Mouse (Mus musculus) cortical plate, adult 2 months (tissue): ENCODE measurements at regions not wholly inside any gene's neighbourhood (a gene's known extent, or its start where the extent isn't known, plus 50 kb on each side); places are given as distances from the start of the nearest gene placed in this dataset.

Source experiments
- H3K27ac ChIP-seq: fragments of 200-500 bp; 2 replicates; pipeline ENCODE4 v1.5.1; 2012; ENCODE audit warnings: low read length, control low read depth, inconsistent platforms; ENCODE audit not compliant: insufficient read depth
- H3K4me1 ChIP-seq: fragments of 200-500 bp; 2 replicates; pipeline ENCODE4 v1.6.1; 2011; ENCODE audit warnings: low read length; ENCODE audit not compliant: control insufficient read depth, insufficient read depth
- H3K4me3 ChIP-seq: fragments of 200-500 bp; 2 replicates; pipeline ENCODE4 v1.5.1; 2011; ENCODE audit warnings: mild to moderate bottlenecking, low read length, control low read depth; ENCODE audit not compliant: insufficient read depth
- CTCF ChIP-seq: fragments of 200-500 bp; IDR thresholded peaks from 2 replicates; pipeline ENCODE4 v1.5.1; 2011; ENCODE audit warnings: mild to moderate bottlenecking, control low read depth, low read length; ENCODE audit not compliant: insufficient read depth; ENCODE audit errors: extremely low read depth
- POLR2A ChIP-seq: fragments of 200-500 bp; IDR thresholded peaks from 2 replicates; pipeline ENCODE4 v1.6.1; 2011; ENCODE audit warnings: mild to moderate bottlenecking, low read length, control low read depth; ENCODE audit not compliant: insufficient read depth; ENCODE audit errors: extremely low read depth

- no peaks in the 10 kb centered on the region for H3K4me1 ChIP-seq
- no peak overlapping the region for H3K27ac ChIP-seq
- H3K4me3 ChIP-seq = no peak overlapping the region
- no peak for TF ChIP-seq POLR2A
- TF ChIP-seq CTCF = no peak
Observed at GRCm38 (mm10) chr6:100030010-100030409, 257.3 kb downstream of the Rybp start.

- H3K27ac ChIP-seq = no peak overlapping the region
- no peaks in the 10 kb centered on the region for H3K4me1 ChIP-seq
- TF ChIP-seq POLR2A = no peak
- no peak for TF ChIP-seq CTCF
- H3K4me3 ChIP-seq = no peak overlapping the region
Observed at GRCm38 (mm10) chr6:100027524-100027923, 259.8 kb downstream of the Rybp start.

GRCm38 (mm10) chr6:100025531-100025951 lies 261.7 kb downstream of the Rybp start:
- no peak overlapping the region for H3K27ac ChIP-seq
- no peak overlapping the region for H3K4me3 ChIP-seq
- no peaks in the 10 kb centered on the region for H3K4me1 ChIP-seq
- no peak for TF ChIP-seq POLR2A
- no peak for TF ChIP-seq CTCF

- Histone ChIP-seq H3K27ac (no peak overlapping the region), H3K4me3 (no peak overlapping the region), H3K4me1 (no peaks in the 10 kb centered on the region)
- TF ChIP-seq CTCF (no peak), POLR2A (no peak)
Observed at GRCm38 (mm10) chr6:100023434-100024095, 263.7 kb downstream of the Rybp start.

DNA sequence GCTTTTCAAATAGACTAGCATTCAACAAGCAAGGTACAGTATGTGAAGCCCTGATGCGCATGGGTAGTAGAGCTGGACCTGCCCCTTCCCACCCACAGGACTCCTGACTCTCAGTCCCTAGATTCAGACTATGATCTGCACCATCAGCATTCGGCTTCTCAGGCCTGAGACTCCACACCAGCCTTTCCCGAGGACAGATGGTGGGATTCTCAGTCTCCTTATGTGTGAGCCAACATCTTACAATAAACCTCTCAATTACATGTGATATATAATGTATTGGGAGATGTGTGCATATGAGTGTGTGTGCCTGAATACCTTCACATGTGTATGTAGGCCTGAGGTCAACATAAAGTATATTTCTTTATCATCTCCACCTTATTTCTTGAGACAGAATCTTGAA lies 268.3 kb downstream of the Rybp start:
- Histone ChIP-seq H3K27ac (no peak overlapping the region), H3K4me3 (no peak overlapping the region), H3K4me1 (no peaks in the 10 kb centered on the region)
- no peak for TF ChIP-seq POLR2A
- TF ChIP-seq CTCF = no peak

GRCm38 (mm10) chr6:100013949-100014348 lies 273.3 kb downstream of the Rybp start:
- TF ChIP-seq CTCF (no peak), POLR2A (no peak)

DNA sequence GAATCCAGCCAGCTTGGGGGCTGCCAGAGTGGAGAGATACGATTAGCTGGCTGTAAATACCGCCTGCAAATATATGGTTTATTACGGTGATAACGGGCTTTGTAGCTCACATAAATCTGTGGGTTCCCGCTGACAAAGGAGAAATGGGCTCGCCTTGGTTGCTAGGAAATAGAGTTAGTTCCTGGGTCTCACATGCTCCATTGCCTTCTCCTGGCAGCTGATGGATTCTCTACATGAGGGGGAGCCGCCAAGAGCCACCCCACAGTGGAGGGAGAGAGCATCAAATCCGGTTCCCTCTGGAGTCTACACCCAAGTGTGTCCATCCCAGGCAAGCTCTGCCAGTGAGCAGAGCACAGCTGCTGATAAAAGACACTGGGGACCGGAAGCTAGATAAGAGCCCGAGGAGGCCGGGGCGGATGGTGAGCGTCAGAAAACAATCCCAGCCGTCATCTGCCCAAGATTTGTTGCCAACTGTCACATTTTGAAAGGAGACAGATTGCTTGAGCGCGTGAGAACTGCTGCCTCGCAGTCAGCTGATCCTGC lies 275.7 kb downstream of the Rybp start:
- Histone ChIP-seq H3K27ac (no peak overlapping the region), H3K4me1 (no peaks in the 10 kb centered on the region), H3K4me3 (no peak overlapping the region)
- TF ChIP-seq POLR2A (no peak), CTCF (no peak)

More at GRCm38 (mm10) chr6:100013949-100014348, 273.3 kb downstream of the Rybp start:
- Histone ChIP-seq H3K4me3 (no peak overlapping the region), H3K27ac (no peak overlapping the region), H3K4me1 (no peaks in the 10 kb centered on the region)

- no peaks in the 10 kb centered on the region for H3K4me1 ChIP-seq
- no peak overlapping the region for H3K27ac ChIP-seq
- no peak overlapping the region for H3K4me3 ChIP-seq
- TF ChIP-seq CTCF = no peak
- TF ChIP-seq POLR2A = no peak
Observed at GRCm38 (mm10) chr6:100010954-100011481, 276.3 kb downstream of the Rybp start.

DNA sequence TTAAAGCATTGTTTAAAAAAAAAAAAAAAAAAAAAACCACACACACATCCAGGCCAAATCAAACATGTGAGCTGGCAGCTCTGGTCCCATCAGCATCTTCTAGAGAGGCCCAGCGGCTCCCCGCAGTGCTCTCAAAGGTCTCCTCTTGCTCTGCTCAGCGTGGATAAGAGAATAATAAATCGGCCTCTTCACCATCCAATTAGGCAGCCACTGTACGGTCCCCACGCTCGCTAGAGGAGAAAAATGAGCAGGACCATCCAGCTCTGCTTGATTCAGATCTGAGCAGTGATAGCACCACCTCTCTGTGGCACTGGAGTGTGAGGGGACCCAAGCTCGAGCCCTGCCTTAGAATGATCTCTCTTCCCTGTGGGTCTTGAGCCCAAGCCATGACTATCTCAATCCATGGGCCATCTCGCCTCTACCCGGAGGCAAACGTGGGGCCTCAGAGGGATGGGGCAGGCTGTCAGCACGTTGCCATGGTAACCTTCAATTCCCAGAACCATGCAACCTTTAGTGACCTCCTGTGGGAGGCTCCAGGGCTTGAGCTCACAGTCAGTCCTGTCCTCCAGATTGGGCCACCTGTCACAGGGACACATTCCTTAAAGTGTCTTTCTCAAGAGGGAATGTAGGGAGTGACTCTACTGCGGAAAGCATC lies 273.6 kb upstream of the Prok2 start:
- Histone ChIP-seq H3K27ac (no peak overlapping the region), H3K4me1 (no peaks in the 10 kb centered on the region), H3K4me3 (no peak overlapping the region)
- no peak for TF ChIP-seq CTCF
- no peak for TF ChIP-seq POLR2A
